Mouse (Mus musculus) yolk sac, embryonic 10.5 days (tissue): ENCODE measurements around the gene Fzd5.

Source experiments
- DNase-seq: peaks from one replicate; pipeline ENCODE4 v3.0.0-alpha.2; 2017; ENCODE audit warnings: low spot score

Gene Fzd5

DNA sequence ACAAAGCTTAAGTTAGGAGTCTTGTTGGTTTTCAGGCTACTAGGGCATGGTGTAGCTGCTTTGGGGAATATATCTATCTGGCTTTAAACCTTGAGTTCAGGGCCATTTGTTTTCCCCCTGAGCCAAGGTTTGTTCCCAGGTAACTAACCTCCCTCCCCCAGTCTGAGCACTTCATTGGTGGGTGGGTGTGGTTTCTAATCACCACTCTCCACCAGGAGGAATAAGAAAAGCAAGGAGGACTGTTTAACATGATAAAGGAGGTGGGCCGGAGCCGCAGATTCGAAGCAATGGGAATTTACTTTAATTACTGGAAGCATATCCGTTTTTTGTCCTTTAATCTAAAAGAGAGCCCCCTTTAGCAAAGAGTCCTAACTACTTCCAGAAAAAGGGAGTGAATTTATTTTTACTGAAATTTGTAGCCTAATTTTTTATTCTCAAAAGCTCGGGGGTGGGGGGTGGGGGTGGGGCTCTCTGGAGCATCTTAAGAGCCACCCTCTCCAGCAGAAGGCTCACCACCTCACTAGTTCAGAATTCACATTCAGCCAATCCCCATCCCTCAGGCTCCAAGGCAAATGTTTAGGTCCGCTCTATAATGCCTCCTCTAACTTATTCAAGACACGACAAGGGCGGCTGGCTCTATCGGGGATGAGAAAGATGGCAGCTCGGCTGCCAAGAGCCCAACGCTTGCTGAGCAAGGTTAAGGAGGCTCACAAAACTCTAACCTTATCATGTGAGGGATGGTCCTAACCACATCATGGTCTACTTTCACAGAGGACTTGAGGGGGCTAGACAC lies 3.9 kb downstream of the Fzd5 start:
- DNase-seq, result no peak

DNA sequence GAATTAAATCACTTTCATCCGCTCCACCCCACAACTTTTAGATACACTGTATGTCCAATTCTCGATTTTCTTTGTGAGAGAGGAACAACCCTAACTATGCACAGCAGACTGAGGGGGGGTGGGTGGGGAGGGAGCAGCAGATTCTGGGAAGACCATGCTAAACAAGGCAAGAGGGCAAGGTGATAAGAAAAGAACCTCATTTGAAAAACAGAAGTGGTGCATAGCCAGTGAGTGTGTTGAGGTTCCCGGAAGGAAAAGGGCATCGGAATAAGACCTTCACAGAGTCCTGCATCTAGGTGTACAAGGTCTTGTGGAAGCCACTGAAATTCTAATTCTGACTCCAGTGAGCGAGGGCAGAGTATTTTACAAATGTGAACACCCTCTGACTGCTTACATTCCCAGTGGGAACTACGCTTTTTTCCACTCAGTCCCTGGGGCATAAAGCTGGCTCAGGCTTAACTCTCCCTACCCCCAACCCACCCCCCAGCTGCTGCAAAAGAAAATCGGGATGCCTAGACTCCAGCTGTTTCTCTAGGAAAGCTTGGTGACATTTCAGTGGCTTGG lies 4.8 kb downstream of the Fzd5 start:
- DNase-seq, result no peak

DNA sequence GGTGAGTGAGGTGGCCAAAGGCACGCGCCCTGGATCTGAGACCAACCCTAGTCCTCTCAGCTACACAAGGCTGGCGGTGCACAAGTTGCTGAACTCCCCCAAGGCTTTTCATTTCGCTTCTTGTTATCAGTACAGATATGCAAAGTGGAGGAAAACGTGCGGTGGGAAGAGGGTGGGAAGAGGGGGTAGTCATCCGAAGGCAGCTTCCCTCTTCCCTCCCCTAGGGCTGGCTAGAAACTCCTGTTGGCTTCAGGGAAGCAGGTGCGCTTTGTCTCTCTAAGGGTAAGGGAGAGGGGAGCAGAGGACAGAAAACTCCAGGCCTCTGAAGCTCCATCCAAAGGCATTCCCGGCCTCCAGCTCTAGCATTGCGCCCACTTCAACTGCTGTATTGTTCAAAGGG lies 5.4 kb downstream of the Fzd5 start:
- DNase-seq, result no peak

DNA sequence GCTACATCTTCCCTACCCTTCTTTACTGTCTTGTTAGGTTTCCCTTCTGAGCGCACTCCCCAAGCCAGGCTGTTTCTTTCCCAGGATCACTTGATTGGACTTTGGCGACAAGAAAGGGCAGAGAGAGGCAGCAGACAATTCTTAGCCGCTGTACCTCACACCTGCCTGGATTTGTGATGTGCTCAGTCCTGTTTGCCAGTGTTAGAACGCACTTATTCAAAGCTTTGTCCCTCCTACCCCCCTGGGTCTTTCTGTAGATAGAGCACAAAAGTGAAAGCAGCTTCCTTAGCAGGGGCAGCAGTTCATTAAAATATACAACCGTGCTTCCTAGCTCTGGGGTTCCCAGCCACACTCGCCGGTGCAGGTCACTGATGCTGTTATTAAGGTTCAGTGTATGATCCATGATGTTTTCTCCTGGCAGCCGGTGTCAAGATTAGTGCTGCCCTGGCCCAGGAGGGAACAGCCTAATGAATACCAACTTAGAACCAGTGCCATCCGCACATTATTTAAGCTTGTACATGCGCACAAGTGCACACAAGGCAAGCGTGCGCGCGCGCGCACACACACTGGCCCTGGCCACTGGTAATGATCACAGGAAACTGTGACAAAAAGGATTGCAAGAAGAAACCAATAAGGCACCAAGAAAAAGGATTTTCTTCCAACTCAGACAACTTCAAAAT lies 6.1 kb downstream of the Fzd5 start:
- no peak for DNase-seq

GRCm38 (mm10) chr1:64730046-64730445 lies 7.5 kb downstream of the Fzd5 start:
- no peak for DNase-seq

GRCm38 (mm10) chr1:64721034-64721587 lies 16.4 kb downstream of the Fzd5 start:
- no peak for DNase-seq

DNA sequence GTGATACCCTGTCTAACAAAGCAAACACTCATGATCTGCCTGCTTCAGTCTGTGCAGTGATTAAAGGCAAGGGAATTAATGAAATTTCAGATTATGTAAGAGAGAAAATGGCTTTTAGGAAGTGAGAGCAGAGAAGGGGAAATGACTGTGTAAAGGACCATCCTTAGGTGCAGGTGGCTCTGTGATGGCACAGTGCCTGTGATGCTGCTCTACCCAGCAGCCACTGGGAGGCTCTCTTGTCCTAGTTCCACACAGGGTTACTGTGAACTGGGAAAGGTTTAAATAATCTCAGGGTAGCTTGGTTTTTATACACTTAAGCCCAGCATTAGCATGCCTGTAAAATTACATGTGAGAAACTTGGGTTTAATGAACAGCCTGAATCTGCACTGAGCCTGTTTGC lies 20.0 kb downstream of the Fzd5 start:
- no peak for DNase-seq

GRCm38 (mm10) chr1:64716589-64717304 lies 20.8 kb downstream of the Fzd5 start:
- no peak for DNase-seq

- no peak for DNase-seq
Observed at GRCm38 (mm10) chr1:64715458-64715857, 22.1 kb downstream of the Fzd5 start.

- DNase-seq, result no peak
Observed at GRCm38 (mm10) chr1:64712006-64712760, 25.4 kb downstream of the Fzd5 start.

DNA sequence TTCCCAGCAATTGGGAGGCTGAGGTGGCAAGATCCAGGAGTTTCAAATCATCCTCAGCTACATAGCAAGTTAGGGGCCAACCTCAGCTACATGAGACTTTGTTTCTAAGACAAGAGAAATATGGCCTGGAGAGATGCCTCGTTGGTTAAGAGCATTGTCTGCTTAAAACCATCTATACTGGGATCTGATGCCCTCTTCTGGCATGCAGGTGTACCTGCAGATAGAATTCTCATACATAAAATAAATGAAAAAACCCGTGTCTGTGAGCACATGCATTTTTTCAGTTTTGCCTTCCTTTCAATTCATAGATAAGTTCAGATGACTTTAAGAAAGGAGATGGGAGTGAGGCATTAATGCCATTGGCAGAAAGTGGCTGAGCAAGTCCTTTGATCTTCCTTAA lies 27.7 kb downstream of the Fzd5 start:
- no peak for DNase-seq

GRCm38 (mm10) chr1:64706610-64707009 lies 30.9 kb downstream of the Fzd5 start:
- DNase-seq, result no peak

DNA sequence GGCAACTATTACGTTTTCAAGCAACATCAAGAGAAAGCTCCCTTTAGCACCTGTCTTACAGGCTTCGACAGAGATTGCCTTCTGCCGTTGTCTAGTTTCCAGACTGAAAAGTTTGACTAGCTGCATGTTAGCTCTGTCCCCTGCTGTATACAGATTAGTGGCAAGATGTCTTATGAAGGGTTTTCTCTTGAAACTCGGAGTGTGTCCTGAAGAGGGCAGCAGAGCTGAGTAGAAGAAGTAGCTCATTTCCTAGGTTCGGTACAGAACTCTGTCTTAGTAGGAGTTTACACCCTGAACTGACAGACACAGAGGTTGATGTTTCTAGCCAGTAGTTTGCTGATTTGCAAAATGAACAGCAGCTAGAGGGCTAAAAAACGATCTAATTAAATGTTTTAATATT lies 32.3 kb downstream of the Fzd5 start:
- peak; percentile 43 for DNase-seq

DNA sequence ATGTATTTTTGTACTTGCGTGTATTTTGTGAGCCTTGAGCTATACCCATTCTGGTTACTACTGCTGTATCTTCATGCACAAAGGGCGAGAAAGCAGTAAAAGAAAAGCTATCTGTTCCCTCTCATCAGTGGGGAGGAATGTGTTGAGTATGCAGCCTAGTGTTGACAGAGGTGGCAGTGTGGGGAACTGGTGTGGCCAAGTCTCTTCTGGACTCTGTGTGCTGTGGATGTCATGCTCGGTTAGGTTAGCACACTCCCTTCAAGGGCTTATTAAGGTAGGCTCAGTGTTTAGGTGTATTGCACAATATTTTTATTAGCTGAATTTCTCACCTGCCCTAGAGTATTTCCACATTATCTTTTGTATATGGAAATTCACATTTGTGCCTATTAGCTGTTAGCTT lies 35.8 kb downstream of the Fzd5 start:
- DNase-seq, result peak; percentile 26

- no peak for DNase-seq
Observed at GRCm38 (mm10) chr1:64695156-64695555, 42.4 kb downstream of the Fzd5 start.

GRCm38 (mm10) chr1:64691581-64691980 lies 46.0 kb downstream of the Fzd5 start:
- DNase-seq, result no peak

DNA sequence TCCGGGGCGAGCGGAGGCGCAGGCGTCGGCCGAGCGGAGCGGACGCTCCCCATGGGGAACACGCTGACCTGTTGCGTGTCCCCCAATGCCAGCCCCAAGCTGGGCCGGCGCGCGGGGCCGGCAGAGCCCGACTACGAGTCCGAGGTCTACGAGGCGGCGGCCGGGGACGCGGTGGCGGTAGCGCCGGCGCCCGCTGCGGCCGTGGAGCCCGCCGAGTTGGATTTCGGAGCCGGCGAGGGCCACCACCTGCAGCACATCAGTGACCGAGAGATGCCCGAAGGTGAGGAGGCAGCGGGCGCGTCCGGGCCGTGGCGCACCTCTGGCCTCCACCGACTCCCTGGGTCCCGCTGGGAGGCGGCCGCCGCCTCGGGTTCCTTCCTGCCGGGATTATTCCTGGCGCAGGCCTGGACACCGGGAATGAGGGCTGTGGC lies 46.4 kb downstream of the Fzd5 start:
- DNase-seq, result peak; percentile 56

GRCm38 (mm10) chr1:64690213-64691013 lies 47.1 kb downstream of the Fzd5 start, which contains the start of gene Ccnyl1:
Gene Ccnyl1, plus strand, starts transcription at chr1:64690455.
- peak; percentile 98 for DNase-seq

DNA sequence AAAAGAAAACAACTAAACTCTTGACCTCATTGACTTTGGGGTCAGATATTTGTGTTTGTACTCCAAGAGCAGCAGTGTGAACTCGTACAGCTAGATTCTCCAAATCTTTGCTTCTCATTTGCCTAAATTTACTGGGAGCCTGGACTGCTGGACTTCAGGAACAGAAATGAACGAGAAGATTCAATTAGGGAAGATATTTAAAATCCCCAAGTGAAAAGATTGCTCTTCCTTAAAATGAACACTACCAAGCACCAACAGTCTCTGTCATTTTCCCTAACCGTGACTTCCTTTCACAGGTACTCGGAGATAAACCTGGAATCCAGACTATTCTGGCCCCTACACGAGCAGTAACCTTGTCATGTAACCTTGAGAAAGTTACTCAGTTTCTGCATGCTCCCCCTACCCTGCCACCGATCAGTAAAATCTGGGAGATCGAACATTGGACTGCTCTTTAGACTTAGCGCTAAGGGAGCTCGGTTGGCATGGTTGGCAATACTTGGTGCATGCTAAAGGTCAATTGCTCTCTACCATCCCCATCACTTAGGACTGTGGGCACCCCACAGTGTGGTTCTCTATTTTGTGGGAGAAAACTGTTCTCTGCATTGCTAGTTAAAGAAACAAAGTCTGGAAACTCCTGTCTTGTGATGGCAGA lies 47.9 kb downstream of the Fzd5 start:
- DNase-seq, result no peak

DNA sequence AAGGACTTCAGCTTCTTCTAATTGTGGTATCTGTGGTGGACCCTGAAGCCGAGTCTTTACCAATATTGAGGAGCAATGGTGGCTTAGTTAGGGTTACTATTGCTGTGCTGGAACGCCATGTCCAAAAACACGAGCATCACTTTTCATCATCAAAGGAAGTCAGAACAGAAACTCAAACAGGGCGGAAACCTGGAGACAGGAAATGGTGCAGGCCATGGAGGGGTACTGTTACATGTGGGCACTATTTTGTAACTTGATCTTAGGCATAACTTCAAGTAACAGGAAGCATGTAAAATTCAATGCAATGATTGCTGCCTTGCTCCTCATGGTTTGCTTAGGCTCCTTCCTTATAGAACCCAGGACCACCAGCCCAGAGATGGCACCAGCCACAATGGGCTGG lies 49.5 kb downstream of the Fzd5 start:
- DNase-seq, result no peak
